Mouse (Mus musculus): ENCODE data around the gene Ptbp1. TPM values are rescaled to one million over a fixed set of nuclear protein-coding genes. Genes with fewer than 3 reads are reported as not detected.

Gene Ptbp1
- polyA plus RNA-seq, 1 experiment from 2014 or later: 215 TPM

- Histone ChIP-seq H3K4me1 (ENCODE audit: control insufficient read depth, insufficient read depth, low read length) (no peaks in the 10 kb centered on the region), H3K36me3 (ENCODE audit: control insufficient read depth, insufficient read depth, low read length) (peaks cover 16% of the 10 kb centered on the region), H3K4me2 (ENCODE audit: low read depth) (no peak overlapping the region), H3K4me3 (ENCODE audit: low read depth, low read length) (no peak overlapping the region), H3K27ac (ENCODE audit: low read depth, low read length) (no peak overlapping the region), H3K27me3 (ENCODE audit: control insufficient read depth, insufficient read depth, low read length) (no peaks in the 10 kb centered on the region), H3K9ac (ENCODE audit: low read length) (no peak overlapping the region), H3K9me3 (ENCODE audit: control insufficient read depth, low read length) (no peaks in the 10 kb centered on the region)
- ATAC-seq (ENCODE audit: insufficient read depth, low FRiP score, low TSS enrichment) (no peak), DNase-seq (ENCODE audit: low spot score) (no peak)
- WGBS: 94% methylated on average over 10 of the region's 10 CpGs
Measured at GRCm38 (mm10) chr10:79907415-79907814, 53.2 kb downstream of the Ptbp1 start.

- Histone ChIP-seq H3K36me3 (ENCODE audit: control insufficient read depth, insufficient read depth, low read length) (peaks cover 14% of the 10 kb centered on the region), H3K9me3 (ENCODE audit: control insufficient read depth, low read length) (no peaks in the 10 kb centered on the region), H3K27ac (ENCODE audit: low read depth, low read length) (peak within 1 kb of the TSS; percentile 91), H3K9ac (ENCODE audit: low read length) (peak within 1 kb of the TSS; percentile 95), H3K27me3 (ENCODE audit: control insufficient read depth, insufficient read depth, low read length) (no peaks in the 10 kb centered on the region), H3K4me2 (ENCODE audit: low read depth) (peak within 1 kb of the TSS; percentile 34), H3K4me3 (ENCODE audit: low read depth, low read length) (peak within 1 kb of the TSS; percentile 71), H3K4me1 (ENCODE audit: control insufficient read depth, insufficient read depth, low read length) (no peaks in the 10 kb centered on the region)
- DNase-seq (ENCODE audit: low spot score) (peak; percentile 97), ATAC-seq (ENCODE audit: insufficient read depth, low FRiP score, low TSS enrichment) (peak; percentile 92)
- 1% methylated on average over 52 of the region's 52 CpGs for WGBS
Measured at GRCm38 (mm10) chr10:79908167-79909091, 54.2 kb downstream of the Ptbp1 start, which contains the start of gene Med16. Gene Med16 (minus strand): TSS chr10:79908923.

- no peaks in the 10 kb centered on the region for H3K9me3 ChIP-seq (ENCODE audit: control insufficient read depth, low read length)
- peaks cover 14% of the 10 kb centered on the region for H3K36me3 ChIP-seq (ENCODE audit: control insufficient read depth, insufficient read depth, low read length)
- H3K27ac ChIP-seq (ENCODE audit: low read depth, low read length): peak overlapping the region; percentile 58; the same call in 1 of the 2 replicates
- no peaks in the 10 kb centered on the region for H3K4me1 ChIP-seq (ENCODE audit: control insufficient read depth, insufficient read depth, low read length)
- peak overlapping the region; percentile 71 for H3K4me3 ChIP-seq (ENCODE audit: low read depth, low read length)
- H3K27me3 ChIP-seq (ENCODE audit: control insufficient read depth, insufficient read depth, low read length): no peaks in the 10 kb centered on the region
- DNase-seq (ENCODE audit: low spot score) (peak; percentile 53), ATAC-seq (ENCODE audit: insufficient read depth, low FRiP score, low TSS enrichment) (peak; percentile 32; the same call in 1 of the 2 replicates)
- peak overlapping the region; percentile 29; the same call in 1 of the 2 replicates for H3K4me2 ChIP-seq (ENCODE audit: low read depth)
- no peak overlapping the region; the same call in 1 of the 2 replicates for H3K9ac ChIP-seq (ENCODE audit: low read length)
- 25% methylated on average over 14 of the region's 14 CpGs for WGBS
Measured at GRCm38 (mm10) chr10:79909092-79909922, 55.1 kb downstream of the Ptbp1 start.

GRCm38 (mm10) chr10:79910556-79910955 is 56.3 kb downstream of the Ptbp1 start, which contains the start of gene Gm26602:
Gene Gm26602 (plus strand): TSS chr10:79910856.
- Histone ChIP-seq H3K9me3 (ENCODE audit: control insufficient read depth, low read length) (no peaks in the 10 kb centered on the region), H3K36me3 (ENCODE audit: control insufficient read depth, insufficient read depth, low read length) (peaks cover 7% of the 10 kb centered on the region), H3K27ac (ENCODE audit: low read depth, low read length) (no peak within 1 kb of the TSS), H3K4me1 (ENCODE audit: control insufficient read depth, insufficient read depth, low read length) (no peaks in the 10 kb centered on the region; the same call in 1 of the 2 replicates), H3K9ac (ENCODE audit: low read length) (no peak within 1 kb of the TSS), H3K27me3 (ENCODE audit: control insufficient read depth, insufficient read depth, low read length) (no peaks in the 10 kb centered on the region), H3K4me3 (ENCODE audit: low read depth, low read length) (no peak within 1 kb of the TSS), H3K4me2 (ENCODE audit: low read depth) (no peak within 1 kb of the TSS)
- WGBS: 93% methylated on average over 4 of the region's 4 CpGs
- DNase-seq (ENCODE audit: low spot score) (no peak), ATAC-seq (ENCODE audit: insufficient read depth, low FRiP score, low TSS enrichment) (no peak)

GRCm38 (mm10) chr10:79912412-79912811 is 58.2 kb downstream of the Ptbp1 start:
- WGBS: 57% methylated on average over 20 of the region's 20 CpGs
- Histone ChIP-seq H3K4me2 (ENCODE audit: low read depth) (no peak overlapping the region), H3K4me1 (ENCODE audit: control insufficient read depth, insufficient read depth, low read length) (peaks cover 5% of the 10 kb centered on the region), H3K27ac (ENCODE audit: low read depth, low read length) (no peak overlapping the region), H3K27me3 (ENCODE audit: control insufficient read depth, insufficient read depth, low read length) (peaks cover 4% of the 10 kb centered on the region), H3K9me3 (ENCODE audit: control insufficient read depth, low read length) (no peaks in the 10 kb centered on the region), H3K4me3 (ENCODE audit: low read depth, low read length) (no peak overlapping the region), H3K9ac (ENCODE audit: low read length) (no peak overlapping the region), H3K36me3 (ENCODE audit: control insufficient read depth, insufficient read depth, low read length) (peaks cover 7% of the 10 kb centered on the region)
- DNase-seq (ENCODE audit: low spot score) (no peak), ATAC-seq (ENCODE audit: insufficient read depth, low FRiP score, low TSS enrichment) (no peak)

Small RNA genes lying within 50 kb of the gene (microRNA-seq; reads per million reads assigned to microRNA genes)
- not detected for gene Mir6910

Other genes starting within 250 kb of the Ptbp1 start
- gene C2cd4c, start 240.4 kb upstream of the Ptbp1 start, polyA plus RNA-seq (2014; fragmentation: Nextera tagmentation; extraction: Ambion mirVana): 0.08 TPM in 1 of 2 replicates, not detected in the other
- gene Shc2, start 216.5 kb upstream of the Ptbp1 start, polyA plus RNA-seq (2014; fragmentation: Nextera tagmentation; extraction: Ambion mirVana): 17.2 and 23.1 TPM in 2 replicates
- not detected in 2 replicates for gene Odf3l2, start 208.7 kb upstream of the Ptbp1 start, polyA plus RNA-seq (2014; fragmentation: Nextera tagmentation; extraction: Ambion mirVana)
- gene Madcam1, start 189.9 kb upstream of the Ptbp1 start, polyA plus RNA-seq (2014; fragmentation: Nextera tagmentation; extraction: Ambion mirVana): 1.5 and 2.5 TPM in 2 replicates
- gene Tpgs1, start 185.1 kb upstream of the Ptbp1 start, polyA plus RNA-seq (2014; fragmentation: Nextera tagmentation; extraction: Ambion mirVana): 71.2 and 78.7 TPM in 2 replicates
- 165 and 168 TPM in 2 replicates for gene Cdc34, start 172.2 kb upstream of the Ptbp1 start, polyA plus RNA-seq (2014; fragmentation: Nextera tagmentation; extraction: Ambion mirVana)
- gene Gzmm, start 165.4 kb upstream of the Ptbp1 start, polyA plus RNA-seq (2014; fragmentation: Nextera tagmentation; extraction: Ambion mirVana): 0.57 and 0.62 TPM in 2 replicates
- gene Bsg, start 149.9 kb upstream of the Ptbp1 start, polyA plus RNA-seq (2014; fragmentation: Nextera tagmentation; extraction: Ambion mirVana): 591 and 595 TPM in 2 replicates
- gene Hcn2, start 137.8 kb upstream of the Ptbp1 start, polyA plus RNA-seq (2014; fragmentation: Nextera tagmentation; extraction: Ambion mirVana): 0.28 and 0.57 TPM in 2 replicates
- gene Polrmt, start 107.8 kb upstream of the Ptbp1 start, polyA plus RNA-seq (2014; fragmentation: Nextera tagmentation; extraction: Ambion mirVana): 29.5 and 34.1 TPM in 2 replicates
- gene Fgf22, start 99.4 kb upstream of the Ptbp1 start, polyA plus RNA-seq (2014; fragmentation: Nextera tagmentation; extraction: Ambion mirVana): 0.20 and 0.84 TPM in 2 replicates
- gene Rnf126, start 87.5 kb upstream of the Ptbp1 start, polyA plus RNA-seq (2014; fragmentation: Nextera tagmentation; extraction: Ambion mirVana): 99.7 and 101 TPM in 2 replicates
- gene Fstl3, start 77.2 kb upstream of the Ptbp1 start, polyA plus RNA-seq (2014; fragmentation: Nextera tagmentation; extraction: Ambion mirVana): 1.3 and 1.7 TPM in 2 replicates
- 0.23 TPM in 1 of 2 replicates, not detected in the other for gene Prss57, start 63.5 kb upstream of the Ptbp1 start, polyA plus RNA-seq (2014; fragmentation: Nextera tagmentation; extraction: Ambion mirVana)
- 150 and 155 TPM in 2 replicates for gene Palm, start 60.9 kb upstream of the Ptbp1 start, polyA plus RNA-seq (2014; fragmentation: Nextera tagmentation; extraction: Ambion mirVana)
- gene Misp, start 33.4 kb upstream of the Ptbp1 start, polyA plus RNA-seq (2014; fragmentation: Nextera tagmentation; extraction: Ambion mirVana): 0.77 and 1.6 TPM in 2 replicates
- gene Prtn3, start 20.0 kb downstream of the Ptbp1 start, polyA plus RNA-seq (2014; fragmentation: Nextera tagmentation; extraction: Ambion mirVana): 12.5 and 13.7 TPM in 2 replicates
- 142 and 156 TPM in 2 replicates for gene Plppr3, start 20.2 kb downstream of the Ptbp1 start, polyA plus RNA-seq (2014; fragmentation: Nextera tagmentation; extraction: Ambion mirVana)
- gene Elane, start 31.8 kb downstream of the Ptbp1 start, polyA plus RNA-seq (2014; fragmentation: Nextera tagmentation; extraction: Ambion mirVana): 0.66 TPM in 1 of 2 replicates, not detected in the other
- not detected in 2 replicates for gene Cfd, start 36.4 kb downstream of the Ptbp1 start, polyA plus RNA-seq (2014; fragmentation: Nextera tagmentation; extraction: Ambion mirVana)
- gene Med16, start 54.5 kb downstream of the Ptbp1 start, polyA plus RNA-seq (2014; fragmentation: Nextera tagmentation; extraction: Ambion mirVana): 47.7 and 53.6 TPM in 2 replicates
- 14.5 TPM in 1 of 2 replicates, not detected in the other for gene Gm26602, start 56.4 kb downstream of the Ptbp1 start, polyA plus RNA-seq (2014; fragmentation: Nextera tagmentation; extraction: Ambion mirVana)
- 0.77 and 0.80 TPM in 2 replicates for gene Kiss1r, start 62.5 kb downstream of the Ptbp1 start, polyA plus RNA-seq (2014; fragmentation: Nextera tagmentation; extraction: Ambion mirVana)
- gene R3hdm4, start 66.8 kb downstream of the Ptbp1 start, polyA plus RNA-seq (2014; fragmentation: Nextera tagmentation; extraction: Ambion mirVana): 150 and 156 TPM in 2 replicates
- gene Arid3a, start 72.6 kb downstream of the Ptbp1 start, polyA plus RNA-seq (2014; fragmentation: Nextera tagmentation; extraction: Ambion mirVana): 7.0 and 8.5 TPM in 2 replicates
- 115 TPM in 2 replicates for gene Wdr18, start 105.7 kb downstream of the Ptbp1 start, polyA plus RNA-seq (2014; fragmentation: Nextera tagmentation; extraction: Ambion mirVana)
- gene Grin3b, start 116.3 kb downstream of the Ptbp1 start, polyA plus RNA-seq (2014; fragmentation: Nextera tagmentation; extraction: Ambion mirVana): 0.16 and 0.30 TPM in 2 replicates
- gene Tmem259, start 129.9 kb downstream of the Ptbp1 start, polyA plus RNA-seq (2014; fragmentation: Nextera tagmentation; extraction: Ambion mirVana): 16.1 and 17.7 TPM in 2 replicates
- 167 and 187 TPM in 2 replicates for gene Cnn2, start 134.2 kb downstream of the Ptbp1 start, polyA plus RNA-seq (2014; fragmentation: Nextera tagmentation; extraction: Ambion mirVana)
- gene Abca7, start 142.1 kb downstream of the Ptbp1 start, polyA plus RNA-seq (2014; fragmentation: Nextera tagmentation; extraction: Ambion mirVana): 4.3 and 7.0 TPM in 2 replicates
- 4.6 and 4.9 TPM in 2 replicates for gene Arhgap45, start 162.2 kb downstream of the Ptbp1 start, polyA plus RNA-seq (2014; fragmentation: Nextera tagmentation; extraction: Ambion mirVana)
- gene Polr2e, start 185.4 kb downstream of the Ptbp1 start, polyA plus RNA-seq (2014; fragmentation: Nextera tagmentation; extraction: Ambion mirVana): 222 and 234 TPM in 2 replicates
- gene Gpx4, start 192.7 kb downstream of the Ptbp1 start, polyA plus RNA-seq (2014; fragmentation: Nextera tagmentation; extraction: Ambion mirVana): 540 and 570 TPM in 2 replicates